Mouse (Mus musculus): ENCODE results near the gene Syn2.

GRCm38 (mm10) chr6:115291823-115292222 is 157.1 kb downstream of the Syn2 start:
- TF ChIP-seq POLR2A (IDR thresholded peaks at IDR 0.05; ENCODE audit: low read depth, low read length) = no peak
- no peak for TF ChIP-seq MAFK (IDR thresholded peaks at IDR 0.05; ENCODE audit: insufficient replicate concordance, low read length)
- no peak for TF ChIP-seq CTCF (conservative IDR thresholded peaks at IDR 0.05 in 1 of 2, IDR thresholded peaks at IDR 0.05 in 1 of 2; ENCODE audit: low read depth in 2 of 2, low read length in 2 of 2)
- TF ChIP-seq ZC3H11A (IDR thresholded peaks at IDR 0.05; ENCODE audit: low read depth, low read length) = no peak
- TF ChIP-seq POLR2AphosphoS2 (IDR thresholded peaks at IDR 0.05; ENCODE audit: low read depth, low read length) = no peak
- no peak for TF ChIP-seq UBTF (IDR thresholded peaks at IDR 0.05; ENCODE audit: low read depth, low read length)
- TF ChIP-seq USF2 (conservative IDR thresholded peaks at IDR 0.05; ENCODE audit: low read depth, low read length) = no peak
- TF ChIP-seq JUND (conservative IDR thresholded peaks at IDR 0.05; ENCODE audit: low read depth, low read length) = no peak
- TF ChIP-seq BHLHE40 (IDR thresholded peaks at IDR 0.05; ENCODE audit: low read depth, low read length) = no peak
- no peak for TF ChIP-seq EP300 (IDR thresholded peaks at IDR 0.05; ENCODE audit: low read length)
